Mouse (Mus musculus) liver, postnatal 0 days (tissue): ENCODE results near the gene Slc5a10.

Experiments
- CTCF ChIP-seq: sonication (generic); IDR thresholded peaks from 2 replicates; pipeline ENCODE4 v1.5.1; 2016; ENCODE audit warnings: antibody characterized with exemption, low read depth
- EP300 ChIP-seq: IDR thresholded peaks from 2 replicates; pipeline ENCODE4 v1.6.1; 2016; ENCODE audit warnings: antibody characterized with exemption, low read depth, mild to moderate bottlenecking

GRCm38 (mm10) chr11:61743768-61744167 is 23.1 kb upstream of the Slc5a10 start:
- no peak for TF ChIP-seq CTCF
- no peak for TF ChIP-seq EP300
